Mouse (Mus musculus): Measurements from ENCODE around the gene Pdzd2.

DNA sequence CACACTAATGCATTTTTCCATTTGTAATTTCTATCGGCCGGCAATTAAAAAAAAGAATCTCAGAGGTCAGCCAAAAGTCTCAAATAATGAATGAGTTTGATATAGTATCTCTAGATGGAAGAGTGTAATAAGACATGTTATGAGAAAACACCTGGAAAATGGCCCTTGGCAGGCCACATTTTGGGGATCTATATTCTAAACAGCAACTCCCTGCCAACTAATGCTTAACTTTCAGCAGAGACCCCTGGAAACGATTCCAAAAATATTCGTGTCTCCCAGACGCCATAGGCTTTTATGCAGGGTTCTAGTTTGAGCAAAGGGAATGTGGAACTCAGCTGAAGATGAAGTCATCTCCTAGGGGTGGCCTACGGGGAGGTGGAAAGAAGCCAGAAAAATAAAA, 197.4 kb downstream of the Pdzd2 start:
- TF ChIP-seq EP300 (IDR thresholded peaks at IDR 0.05) (no peak), CTCF (IDR thresholded peaks at IDR 0.05) (no peak)
